Mouse (Mus musculus) kidney, postnatal 36 days (tissue): ENCODE measurements around the gene Mien1.
A peak's percentile ranks its signal among the peaks of the same experiment; 100 is the strongest.

Source experiments
- DNase-seq, 2 experiments: peaks; one replicate each; pipeline ENCODE4 v3.0.0; 2021 to 2022; ENCODE audit warnings: mixed read lengths in 2 of 2

Mien1 gene

GRCm38 (mm10) chr11:98459071-98459741, 20.4 kb upstream of the Mien1 start:
- no peak for DNase-seq

- DNase-seq = no peak
Observed at GRCm38 (mm10) chr11:98458121-98458990, 19.6 kb upstream of the Mien1 start.

- peak; percentile 87 to 94 for DNase-seq
Observed at GRCm38 (mm10) chr11:98457367-98458120, 18.8 kb upstream of the Mien1 start.

- DNase-seq = no peak
Observed at GRCm38 (mm10) chr11:98456945-98457344, 18.2 kb upstream of the Mien1 start.

- DNase-seq = no peak
Observed at GRCm38 (mm10) chr11:98456545-98456944, 17.8 kb upstream of the Mien1 start.

- DNase-seq = peak in 1 of 2 experiments; percentile 71
Observed at GRCm38 (mm10) chr11:98455484-98455883, 16.7 kb upstream of the Mien1 start.

GRCm38 (mm10) chr11:98449921-98450771, 11.4 kb upstream of the Mien1 start:
- DNase-seq = peak; percentile 82 to 84

GRCm38 (mm10) chr11:98449419-98449818, 10.6 kb upstream of the Mien1 start:
- peak in 1 of 2 experiments; percentile 57 for DNase-seq

- DNase-seq = peak; percentile 80 to 89
Observed at GRCm38 (mm10) chr11:98448191-98448790, 9.5 kb upstream of the Mien1 start.

- no peak for DNase-seq
Observed at GRCm38 (mm10) chr11:98447475-98447834, 8.7 kb upstream of the Mien1 start.

GRCm38 (mm10) chr11:98446562-98447474, 8.0 kb upstream of the Mien1 start:
- peak; percentile 89 to 92 for DNase-seq

- DNase-seq = no peak
Observed at GRCm38 (mm10) chr11:98446213-98446561, 7.4 kb upstream of the Mien1 start, which contains the start of gene Grb7. Gene Grb7 (plus strand): TSS chr11:98446394.

- peak; percentile 76 to 80 for DNase-seq
Observed at GRCm38 (mm10) chr11:98445679-98446078, 6.9 kb upstream of the Mien1 start.

GRCm38 (mm10) chr11:98445238-98445637, 6.4 kb upstream of the Mien1 start:
- DNase-seq = peak in 1 of 2 experiments; percentile 33

GRCm38 (mm10) chr11:98443688-98444087, 4.9 kb upstream of the Mien1 start:
- no peak for DNase-seq

GRCm38 (mm10) chr11:98437441-98437840, 1.4 kb downstream of the Mien1 start:
- DNase-seq = peak; percentile 56 to 66

- no peak for DNase-seq
Observed at GRCm38 (mm10) chr11:98435723-98436122, 3.1 kb downstream of the Mien1 start.

- no peak for DNase-seq
Observed at GRCm38 (mm10) chr11:98431743-98432502, 6.9 kb downstream of the Mien1 start.

- DNase-seq = no peak
Observed at GRCm38 (mm10) chr11:98428436-98428835, 10.4 kb downstream of the Mien1 start.

- DNase-seq = peak; percentile 70 to 77
Observed at GRCm38 (mm10) chr11:98426592-98426991, 12.2 kb downstream of the Mien1 start.
